Mouse (Mus musculus) retina, embryonic 14.5 days (tissue): ENCODE measurements around the gene Elovl5.

Source experiments
- DNase-seq: peaks from one replicate; pipeline ENCODE4 v3.0.0-alpha.2; 2015; ENCODE audit warnings: low spot score

Elovl5 gene

DNA sequence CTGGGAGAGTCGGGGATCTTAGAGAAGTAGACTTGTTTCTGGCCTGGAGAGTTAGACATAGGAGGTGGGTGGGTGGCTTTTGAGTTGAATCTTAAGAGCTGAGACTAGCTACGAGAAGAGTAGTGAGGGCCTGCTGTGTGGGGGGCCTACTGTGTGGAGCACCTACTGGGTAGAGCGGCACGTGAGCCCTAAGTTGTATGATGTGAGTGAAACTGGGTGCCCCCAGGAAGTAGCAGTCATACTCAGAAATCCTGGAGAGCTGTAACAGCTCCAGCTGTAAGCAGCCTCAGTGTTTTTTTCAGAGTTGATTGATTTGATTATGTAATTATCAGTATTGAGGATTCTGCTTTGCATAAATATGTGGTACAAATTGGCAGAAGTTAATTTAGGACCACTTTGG is 11.6 kb downstream of the Elovl5 start:
- no peak for DNase-seq

DNA sequence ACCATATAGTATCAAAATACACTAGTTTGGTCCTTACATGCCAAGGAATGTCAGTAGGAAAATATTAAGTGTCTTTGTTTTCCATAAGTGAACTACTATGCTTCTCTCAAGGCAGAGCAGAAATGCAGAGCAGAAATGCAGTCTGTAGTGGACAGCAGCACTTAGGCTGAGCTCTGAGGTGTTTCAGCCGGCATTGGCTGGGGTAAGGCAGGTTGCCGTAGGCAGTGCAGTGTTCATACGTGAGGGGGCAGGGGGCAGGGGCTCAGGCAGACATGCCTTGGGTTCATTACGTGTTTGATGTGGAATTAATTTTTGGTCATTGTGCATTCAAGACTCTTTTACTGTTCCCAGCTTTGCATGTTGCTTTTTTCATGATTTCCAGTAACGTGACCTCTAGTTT is 12.1 kb downstream of the Elovl5 start:
- no peak for DNase-seq

DNA sequence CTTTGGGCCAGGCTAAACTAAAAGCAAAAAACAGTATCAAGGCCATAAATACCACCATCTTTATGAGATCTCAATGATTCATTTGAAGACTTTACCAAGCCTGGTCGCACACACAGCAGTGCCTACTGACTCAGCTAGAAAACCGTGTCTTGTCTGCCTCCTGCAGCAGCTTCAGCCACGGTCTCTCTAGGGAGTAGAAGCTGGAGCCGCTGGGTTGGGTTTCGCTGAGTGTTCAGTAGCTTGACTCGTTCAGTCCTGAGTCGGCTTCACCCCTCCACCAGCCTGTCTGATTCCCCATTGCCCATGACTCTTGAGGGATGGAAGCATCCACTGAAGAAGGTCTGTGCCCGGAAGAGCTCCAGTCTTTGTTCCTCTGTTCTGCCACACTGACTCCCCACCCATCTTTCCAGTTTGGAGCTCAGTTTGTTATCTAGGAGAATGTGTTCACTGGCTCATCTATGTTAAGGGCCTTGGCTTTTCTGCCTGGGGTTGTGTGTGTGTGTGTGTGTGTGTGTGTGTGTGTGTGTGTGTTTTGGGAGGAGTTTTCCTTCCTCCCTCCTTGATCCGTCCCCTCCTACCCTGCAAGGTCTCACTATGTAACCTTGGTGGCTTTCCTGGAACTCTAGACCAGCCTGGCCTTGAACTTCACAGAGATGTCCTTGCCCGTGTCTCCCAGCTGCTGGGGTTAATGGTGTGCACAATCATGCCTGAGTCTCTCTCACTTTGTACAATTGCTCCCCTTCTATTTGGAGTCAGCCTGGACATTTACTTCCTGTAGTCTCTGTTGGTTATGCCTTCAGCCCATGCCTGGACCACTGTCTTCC is 13.1 kb downstream of the Elovl5 start:
- no peak for DNase-seq

DNA sequence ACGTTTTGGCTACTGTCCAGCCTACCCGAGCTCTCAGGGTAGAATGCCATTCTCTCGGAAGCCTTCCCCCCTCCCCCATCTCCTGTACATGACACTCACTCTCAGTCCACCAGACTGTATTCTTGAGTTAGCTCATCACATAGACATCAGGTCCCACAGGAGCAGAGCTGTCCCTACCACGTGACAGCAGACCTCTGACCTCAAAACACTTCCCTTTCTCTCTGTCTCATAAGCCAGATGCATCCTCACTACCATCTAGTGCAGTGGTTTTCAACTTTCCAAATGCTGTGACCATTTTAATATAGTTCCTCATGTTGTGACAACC is 13.7 kb downstream of the Elovl5 start:
- peak; percentile 37 for DNase-seq

DNA sequence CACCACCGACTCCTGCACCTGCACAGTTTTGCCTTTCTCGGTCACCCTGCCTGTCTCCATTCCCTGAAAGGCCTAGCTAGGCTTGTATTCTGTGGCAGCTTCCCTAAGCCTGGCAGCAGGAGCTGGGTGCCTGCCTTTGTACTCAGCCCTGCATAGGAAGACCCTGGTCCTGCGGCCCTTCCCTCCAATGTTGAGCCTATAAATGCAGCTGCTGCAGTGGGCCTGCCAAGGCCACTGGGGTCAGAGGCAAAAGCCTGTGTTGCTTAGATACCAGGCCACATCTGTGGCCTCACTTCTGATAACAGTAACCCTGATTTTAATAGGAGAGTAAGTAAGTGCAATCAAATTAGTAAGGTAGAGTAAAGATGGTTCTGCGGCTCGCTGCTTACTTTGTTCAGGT is 14.6 kb downstream of the Elovl5 start:
- no peak for DNase-seq

DNA sequence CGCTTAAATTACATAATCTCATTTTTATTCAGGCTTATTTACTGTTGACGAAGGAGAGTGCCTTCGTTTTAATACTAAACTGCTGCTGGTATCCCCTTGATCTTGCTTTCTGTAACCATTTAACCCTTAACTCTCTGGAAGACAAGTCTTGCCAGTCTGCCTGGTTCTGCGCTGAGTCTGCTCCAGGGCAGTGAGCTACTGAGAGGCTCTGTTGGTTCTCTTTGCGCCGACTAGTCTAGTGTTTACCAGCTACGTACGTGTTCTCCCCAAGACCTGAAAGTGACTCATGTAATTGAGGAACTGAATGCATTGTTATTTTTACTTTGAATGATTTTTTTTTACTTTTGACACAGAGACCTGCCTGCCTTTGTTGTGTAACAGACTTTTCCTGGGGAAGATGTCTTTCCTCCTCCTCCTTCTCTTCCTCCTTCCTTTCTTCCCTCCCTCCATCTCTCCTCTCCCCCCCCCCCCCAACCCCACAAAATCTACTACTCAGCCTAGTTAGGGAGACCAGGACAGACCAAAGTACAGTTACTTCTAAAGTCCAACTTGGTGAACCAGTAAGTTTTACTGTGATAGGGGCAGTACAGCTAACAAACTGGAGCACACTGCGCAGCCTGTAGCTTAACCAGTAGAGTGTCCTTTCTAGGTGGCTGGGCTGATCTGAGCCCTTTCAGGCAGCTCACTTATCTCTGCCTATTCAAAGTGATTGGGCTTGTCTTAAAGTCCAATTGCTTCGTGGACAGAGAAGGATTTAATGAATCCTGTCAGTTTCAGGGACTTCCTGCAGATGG is 18.9 kb downstream of the Elovl5 start:
- no peak for DNase-seq

DNA sequence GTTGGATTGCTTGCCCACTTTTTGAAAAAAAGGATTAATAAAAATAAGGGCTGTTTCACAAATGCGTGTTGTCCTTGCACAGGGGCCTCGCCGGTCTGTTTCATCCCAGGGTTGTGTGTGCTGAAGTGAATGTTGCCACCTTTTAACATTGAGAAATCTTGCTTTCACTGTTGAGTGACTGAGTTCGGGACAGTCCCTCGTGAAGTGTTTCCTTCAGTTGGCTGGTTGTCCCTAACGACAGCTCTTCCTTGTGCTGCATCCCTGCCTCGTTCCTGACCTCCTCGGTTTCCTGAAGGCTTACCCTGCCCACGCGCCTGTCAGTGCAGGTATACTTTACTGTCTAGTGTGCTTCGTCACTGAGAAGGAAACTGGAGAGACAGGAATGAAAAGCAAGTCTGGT is 20.7 kb downstream of the Elovl5 start:
- no peak for DNase-seq

DNA sequence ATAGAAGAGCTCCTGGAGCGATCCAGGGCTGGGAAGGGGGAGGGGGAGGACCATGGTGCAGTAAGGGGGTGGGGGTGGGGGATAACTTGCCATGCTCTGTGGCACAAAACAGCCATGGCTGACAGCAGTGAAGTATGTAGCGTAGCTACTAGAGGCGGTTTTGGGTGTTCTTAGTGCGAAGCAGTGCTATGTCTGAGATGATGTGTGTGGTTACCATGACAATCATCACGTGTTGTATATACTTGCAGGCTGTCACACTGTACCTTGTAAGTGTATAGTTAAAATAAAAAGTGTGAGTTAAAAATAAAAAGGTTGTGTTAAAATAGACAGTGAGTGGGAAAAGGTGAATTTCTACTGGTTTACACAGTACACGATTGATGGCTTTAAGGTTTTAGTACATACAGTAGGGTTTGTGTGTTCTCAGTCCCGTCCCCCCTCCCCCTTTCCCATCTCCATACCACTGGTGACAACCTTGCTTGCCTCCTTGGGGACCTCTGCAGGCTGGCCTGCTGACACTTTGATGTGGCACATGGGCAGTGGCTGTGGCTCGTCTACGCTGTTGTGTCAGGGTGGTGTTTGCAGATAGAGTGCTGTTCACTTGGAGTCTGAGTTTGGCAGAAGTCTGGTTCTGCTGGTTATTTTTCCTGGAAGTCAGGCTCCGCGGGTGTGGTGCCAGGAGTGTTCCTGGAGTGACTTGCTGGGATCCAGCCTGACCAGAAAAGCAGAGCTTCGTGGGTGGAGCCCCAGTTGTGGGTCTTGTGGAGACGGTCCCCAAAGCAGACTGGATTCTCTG is 21.8 kb downstream of the Elovl5 start:
- DNase-seq: no peak

DNA sequence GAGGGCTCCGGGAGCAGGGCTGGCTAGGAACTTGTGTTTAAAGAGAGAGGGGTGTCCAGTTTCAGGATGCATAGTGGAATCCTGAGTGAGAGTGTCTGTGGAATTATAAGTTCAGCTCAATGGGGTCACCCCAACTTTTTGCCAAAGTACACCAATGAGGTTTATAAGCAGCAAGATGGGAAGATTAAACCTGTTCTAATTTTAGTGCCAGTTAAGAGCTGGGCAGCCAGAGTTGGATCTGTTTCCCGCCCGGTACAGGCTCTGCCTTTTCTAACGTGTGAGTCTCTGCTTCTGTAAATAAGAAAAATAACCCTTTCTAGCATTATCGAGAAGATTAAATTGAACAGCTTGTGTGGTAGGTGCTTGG is 22.4 kb downstream of the Elovl5 start:
- DNase-seq: no peak

DNA sequence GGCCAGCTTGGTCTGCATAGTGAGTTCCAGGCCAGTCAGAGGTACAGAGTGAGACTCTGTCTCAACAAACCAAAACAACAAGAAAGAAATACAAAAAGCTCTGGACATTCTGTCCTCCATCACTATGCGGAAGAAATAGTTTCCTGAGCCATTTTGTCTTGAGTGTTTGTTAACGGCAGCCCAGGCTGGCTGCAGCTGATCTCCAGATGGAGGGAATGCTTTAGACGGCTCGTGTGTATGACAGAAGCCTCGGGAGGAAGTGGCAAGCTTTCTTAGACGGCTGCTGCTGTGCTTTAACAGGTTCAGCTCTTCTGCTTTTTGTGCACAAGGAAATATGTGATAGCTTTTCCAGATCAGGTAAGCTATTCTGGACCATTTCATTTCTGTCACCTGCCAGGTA is 23.9 kb downstream of the Elovl5 start:
- no peak for DNase-seq

DNA sequence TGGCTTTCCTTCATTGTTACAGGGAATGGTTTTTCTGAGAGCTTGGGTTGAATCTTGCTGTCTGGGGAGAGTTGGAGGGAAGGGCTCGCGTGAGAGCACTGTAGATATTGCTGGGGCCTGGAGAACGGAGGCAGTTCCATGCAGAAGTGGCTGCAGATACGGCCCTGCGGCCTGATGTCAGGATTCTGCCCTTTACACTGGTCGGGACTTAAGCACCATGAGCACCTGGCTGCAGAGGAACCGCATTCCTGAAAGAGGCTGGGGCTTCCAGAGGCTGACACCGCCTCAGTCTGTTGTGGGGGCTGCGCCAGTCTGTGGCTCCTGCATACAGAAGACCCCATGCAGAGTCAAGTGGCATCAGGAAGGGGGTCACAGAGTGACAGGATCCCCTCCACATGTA is 24.7 kb downstream of the Elovl5 start:
- no peak for DNase-seq

DNA sequence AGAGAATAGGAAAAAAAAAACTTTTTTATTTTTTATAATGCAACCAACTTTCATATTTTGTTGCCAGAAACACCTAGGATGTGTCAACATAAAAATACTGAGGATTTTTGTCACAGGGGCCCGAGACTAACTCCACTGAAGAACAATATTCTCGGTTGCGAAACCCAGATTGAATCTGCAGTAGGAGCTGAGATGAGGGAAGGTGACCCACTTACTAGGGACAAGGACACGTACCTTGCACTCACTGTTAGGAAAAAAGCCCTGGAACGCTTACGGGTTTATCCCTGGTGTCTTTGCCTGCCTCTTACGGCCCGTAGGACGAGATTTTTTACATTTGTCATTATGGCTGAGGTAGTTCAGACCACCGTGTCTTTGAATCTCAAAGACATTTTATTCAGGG is 25.2 kb downstream of the Elovl5 start:
- DNase-seq: no peak

DNA sequence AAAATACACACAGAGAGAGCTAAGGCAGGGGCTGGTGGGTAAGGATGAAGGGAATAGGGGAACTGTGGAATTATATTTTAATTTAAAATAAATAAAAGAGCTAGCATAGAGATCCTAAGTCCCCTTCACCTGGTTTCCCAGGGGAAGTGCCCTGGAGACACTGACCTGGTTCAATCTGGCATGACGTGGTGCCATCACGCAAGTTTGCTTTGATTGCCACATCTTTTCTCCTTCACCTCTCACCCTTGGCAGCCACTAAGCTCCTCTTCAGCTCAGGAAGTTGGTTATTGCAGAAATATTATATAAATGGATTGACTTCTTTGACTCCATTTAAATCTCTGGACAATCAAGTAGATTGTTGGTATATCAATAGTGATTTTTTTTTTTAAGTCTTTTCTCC is 26.2 kb downstream of the Elovl5 start:
- DNase-seq: no peak

DNA sequence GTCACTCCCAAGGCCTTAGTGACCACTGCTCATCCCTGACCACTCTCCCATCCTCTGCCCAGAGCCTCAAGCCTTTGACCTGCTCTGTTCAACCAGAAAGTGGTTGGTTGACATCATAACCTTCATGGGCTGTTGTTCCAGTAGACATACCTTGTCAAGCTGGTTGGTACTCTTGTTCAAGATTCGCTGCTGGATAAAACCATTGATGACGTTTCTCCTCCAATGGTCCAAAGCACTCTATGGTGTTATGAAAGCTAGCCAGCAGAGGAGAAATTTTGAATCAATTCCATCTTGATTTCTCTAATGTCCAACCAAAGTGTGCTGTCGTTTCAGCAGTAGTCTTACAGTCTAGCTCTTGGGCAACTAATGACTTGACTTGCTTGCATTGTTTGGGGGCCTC is 27.0 kb downstream of the Elovl5 start:
- no peak for DNase-seq

DNA sequence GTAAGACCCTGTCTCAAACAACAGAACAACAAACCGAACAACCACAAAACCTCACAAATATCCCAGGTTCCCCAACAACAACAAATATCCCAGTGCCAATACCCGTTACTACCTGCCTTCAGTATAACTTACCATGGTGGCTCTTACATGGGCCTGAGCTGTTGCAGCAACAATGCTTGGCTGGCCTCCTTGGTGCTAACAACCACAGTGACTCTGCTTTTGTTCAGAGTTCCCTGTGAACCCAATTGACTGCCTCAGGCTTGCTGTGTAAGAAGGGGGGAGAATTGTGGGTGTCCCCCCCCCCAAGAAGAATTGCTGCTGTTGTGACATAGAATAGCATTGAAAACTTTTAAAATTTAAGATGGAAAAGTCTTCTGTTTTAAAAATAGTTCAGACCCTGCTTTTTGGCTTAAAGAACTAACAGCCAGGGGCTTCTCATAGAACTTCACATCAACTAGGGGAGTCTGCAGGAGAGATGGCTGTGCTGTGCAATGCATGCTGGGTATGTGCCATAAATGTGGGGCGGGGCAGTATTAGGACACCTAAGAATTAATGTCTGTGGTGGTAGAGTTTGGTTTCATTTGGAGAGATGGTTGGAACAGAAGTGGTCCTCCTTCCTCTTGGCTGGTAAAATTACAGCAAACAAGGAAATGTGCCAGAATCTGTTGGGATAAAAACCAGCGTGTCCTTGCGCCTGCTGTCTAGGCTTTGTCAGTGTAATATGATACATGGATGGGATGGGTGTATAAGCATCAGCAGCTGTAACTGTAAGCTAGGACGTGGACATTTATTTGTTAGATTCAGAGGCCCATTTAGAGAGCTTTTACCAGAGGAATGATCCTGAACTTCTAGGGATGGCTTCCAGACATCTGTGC is 28.9 kb downstream of the Elovl5 start:
- DNase-seq: no peak

DNA sequence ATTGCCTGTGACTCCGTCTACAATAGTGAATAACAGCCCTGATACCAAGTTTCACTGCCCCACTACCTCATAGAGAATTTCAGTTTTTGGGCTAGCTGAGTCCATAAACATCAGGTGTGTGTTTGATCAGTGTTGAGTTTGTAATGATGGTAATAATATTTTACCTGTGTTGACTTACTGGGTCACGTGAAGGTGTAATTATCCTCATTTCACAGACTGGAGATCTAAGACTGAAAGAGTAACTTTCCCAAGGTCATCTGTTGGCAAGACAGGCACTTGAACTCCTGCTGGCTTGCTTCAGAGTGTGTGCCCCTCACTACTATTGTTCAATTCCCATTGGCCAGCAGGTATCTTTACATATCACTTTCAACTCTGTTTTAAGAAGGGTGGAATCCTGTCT is 31.1 kb downstream of the Elovl5 start:
- DNase-seq: no peak

DNA sequence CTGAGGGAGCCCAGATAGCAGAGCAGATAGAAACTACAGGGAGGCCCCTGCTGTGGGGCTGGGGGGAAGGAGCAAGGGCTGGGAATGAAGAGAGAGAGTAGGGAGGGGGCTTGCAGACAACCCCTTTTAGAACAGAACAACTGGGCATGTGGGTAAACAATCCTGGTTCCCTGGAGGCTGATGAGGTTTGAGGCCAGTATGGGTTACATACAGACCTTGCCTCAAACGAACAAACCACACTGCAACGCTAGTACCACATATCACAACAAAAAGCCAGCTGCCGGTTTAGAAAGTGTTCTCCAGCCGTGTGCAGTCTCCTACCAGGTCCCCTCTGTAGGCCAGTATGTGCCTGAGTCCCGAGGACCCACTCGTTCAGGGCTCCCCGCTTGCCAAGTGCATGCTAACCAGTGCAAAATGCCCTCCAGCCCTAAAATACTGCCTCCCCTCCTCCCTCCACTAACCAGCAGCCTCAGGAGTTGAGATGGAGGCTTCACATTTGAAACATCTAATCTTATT is 32.6 kb downstream of the Elovl5 start:
- DNase-seq: no peak

DNA sequence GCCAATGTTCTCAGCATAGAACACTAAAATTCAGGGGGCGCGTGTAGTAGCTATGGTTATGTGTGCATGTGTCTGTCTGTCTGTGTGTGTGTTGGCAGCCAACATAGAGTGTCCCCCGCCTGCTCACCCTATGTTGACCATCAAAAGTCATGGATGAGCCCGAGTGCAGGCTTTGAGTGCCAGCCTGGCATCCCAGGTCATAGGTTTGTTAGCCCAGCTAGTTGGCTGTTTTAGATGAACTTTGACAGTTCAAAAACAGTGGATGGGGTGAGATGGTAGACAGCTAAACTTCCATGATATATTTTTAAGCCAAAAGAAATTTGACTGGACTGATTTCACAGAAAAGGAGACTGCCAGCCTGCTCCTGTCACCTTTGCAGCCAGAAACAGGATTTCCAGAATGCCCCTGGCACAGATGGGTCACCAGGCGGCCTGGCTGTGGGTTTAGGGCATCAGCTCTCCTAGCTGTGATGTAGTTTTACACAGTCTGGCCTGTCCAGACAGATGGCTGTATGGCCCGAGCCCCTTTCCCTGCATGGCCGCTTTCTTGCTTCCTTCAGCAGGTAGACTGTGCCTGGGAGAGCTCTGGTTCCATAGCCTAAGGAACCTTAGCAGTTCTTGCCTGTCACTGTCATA is 33.8 kb downstream of the Elovl5 start:
- DNase-seq: no peak

DNA sequence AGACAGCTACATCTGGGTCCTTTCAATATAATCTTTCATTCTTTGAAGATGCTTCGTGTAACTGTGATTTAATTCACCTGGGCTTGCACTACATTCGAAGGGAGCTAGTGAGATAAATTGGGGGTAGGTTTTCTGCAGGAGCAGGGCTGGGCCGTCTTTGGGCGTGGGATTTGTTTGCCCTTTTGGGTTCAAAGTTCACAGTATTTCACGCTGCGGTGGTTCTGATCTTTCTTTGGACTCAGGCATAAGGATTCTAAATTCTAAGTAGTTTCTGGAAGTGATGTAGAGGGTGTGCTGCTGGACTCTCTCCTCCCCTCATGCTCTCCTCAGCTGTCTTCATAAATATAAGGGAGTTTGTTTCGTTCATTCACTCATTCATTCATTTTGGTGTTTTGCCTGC is 34.8 kb downstream of the Elovl5 start:
- no peak for DNase-seq

DNA sequence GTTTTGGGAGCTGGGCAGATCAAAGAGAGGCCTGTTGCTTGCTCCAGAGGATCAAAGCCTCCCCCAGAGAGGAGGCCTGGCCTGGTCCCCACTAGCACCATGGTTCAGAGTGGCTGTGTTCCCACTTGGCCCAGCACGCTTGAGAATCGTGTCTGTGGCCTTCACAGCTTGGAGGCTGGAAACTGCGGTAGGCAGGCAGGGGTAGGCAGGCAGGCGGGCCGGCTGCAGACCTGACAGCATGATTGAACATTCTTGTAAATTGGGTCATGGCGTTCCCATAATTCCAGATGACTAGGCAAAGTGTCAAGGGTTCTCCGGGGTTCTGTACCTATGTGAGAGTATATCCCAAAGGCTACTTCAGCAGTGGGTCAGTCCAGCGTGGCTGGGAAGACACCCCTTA is 35.9 kb downstream of the Elovl5 start:
- peak; percentile 53 for DNase-seq

DNA sequence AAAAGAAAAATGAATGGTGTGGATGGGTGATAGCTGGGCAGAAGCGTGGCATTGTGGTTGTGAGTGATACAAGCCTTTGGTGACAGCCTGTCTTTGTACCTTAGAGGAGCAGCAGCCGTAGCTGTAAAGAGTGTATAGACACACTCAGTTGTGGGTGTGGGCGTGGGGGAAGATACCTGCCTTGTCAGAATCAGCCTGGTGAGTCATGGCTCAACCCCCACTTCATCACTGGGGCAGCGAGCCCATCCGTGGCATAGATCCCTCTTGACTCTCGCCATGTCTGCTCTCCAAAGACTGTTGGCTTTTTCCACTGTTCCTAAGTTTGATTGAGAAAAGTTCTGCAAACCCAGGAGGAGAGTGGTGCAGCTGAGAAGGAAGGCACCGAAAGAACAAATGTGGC is 37.3 kb downstream of the Elovl5 start:
- DNase-seq: no peak
